Mouse (Mus musculus): ENCODE measurements around the gene Vrk3.

The Vrk3 gene

GRCm38 (mm10) chr7:44819391-44819790, 71.2 kb downstream of the Vrk3 start:
- peak in 1 of 2 experiments; percentile 2 for DNase-seq

GRCm38 (mm10) chr7:44819863-44820262, 71.7 kb downstream of the Vrk3 start:
- peak in 1 of 2 experiments; percentile 4 for DNase-seq

GRCm38 (mm10) chr7:44820525-44820924, 72.3 kb downstream of the Vrk3 start:
- peak in 1 of 2 experiments; percentile 2 for DNase-seq

DNA sequence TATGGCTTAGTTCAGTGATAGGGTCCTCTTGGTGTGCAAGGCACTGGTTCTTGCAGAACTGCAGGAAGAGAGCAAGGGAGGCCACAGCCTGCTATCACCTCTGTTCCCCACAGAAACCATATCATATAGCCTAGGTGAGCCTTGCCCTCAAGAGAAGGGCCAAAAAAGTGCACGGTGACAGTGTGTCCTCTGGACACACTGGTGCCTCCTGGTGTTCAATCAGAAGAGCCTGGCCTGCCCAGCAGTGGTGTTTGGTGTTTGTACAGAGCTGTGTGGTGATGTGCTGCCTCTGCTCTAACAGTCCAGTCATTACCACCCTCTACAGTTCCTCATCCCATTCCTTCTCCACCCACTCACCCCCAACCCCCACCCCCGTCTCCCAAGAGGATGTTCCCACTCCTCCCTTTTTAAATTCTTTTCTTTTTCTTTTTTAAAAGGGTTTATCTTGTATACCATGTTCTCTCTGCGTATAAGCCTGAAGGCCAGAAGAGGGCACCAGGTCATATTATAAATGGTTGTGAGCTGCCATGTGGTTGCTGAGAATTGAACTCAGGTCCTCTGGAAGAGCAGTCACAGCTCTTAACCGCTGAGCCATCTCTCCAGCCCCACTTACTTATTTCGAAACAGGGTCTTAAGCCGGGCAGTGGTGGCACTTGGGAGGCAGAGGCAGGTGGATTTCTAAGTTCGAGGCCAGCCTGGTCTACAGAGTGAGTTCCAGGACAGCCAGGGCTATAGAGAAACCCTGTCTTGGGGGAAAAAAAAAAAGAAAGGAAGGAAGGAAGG, 73.6 kb downstream of the Vrk3 start:
- DNase-seq = peak in 1 of 2 experiments; percentile 2

GRCm38 (mm10) chr7:44823409-44823808, 75.2 kb downstream of the Vrk3 start:
- DNase-seq = no peak

DNA sequence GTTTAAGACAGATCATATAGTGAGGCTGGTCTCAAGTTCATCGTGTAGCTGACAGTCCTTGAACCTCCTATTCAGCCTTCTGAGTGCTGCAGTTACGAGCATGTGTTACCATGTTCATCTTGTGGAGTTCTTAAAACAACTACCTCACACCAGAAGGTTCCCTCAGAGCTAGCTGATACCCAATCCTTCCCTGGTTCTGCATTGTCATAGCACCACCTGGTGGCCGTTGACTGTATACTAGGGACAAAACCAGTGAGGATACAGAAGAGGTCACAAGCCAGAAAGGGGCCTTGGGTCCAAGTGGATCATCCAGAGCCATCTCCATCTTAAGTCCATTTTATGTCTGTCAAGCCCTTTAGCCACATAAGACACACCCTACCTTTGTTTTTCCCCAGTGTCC, 76.7 kb downstream of the Vrk3 start:
- peak; percentile 75 to 79 for DNase-seq

- no peak for DNase-seq
Observed at GRCm38 (mm10) chr7:44826771-44827170, 78.6 kb downstream of the Vrk3 start.

All from lung, adult 18-20 months (tissue).